Mouse (Mus musculus) left cerebral cortex, postnatal 4 days (tissue): ENCODE measurements at regions not wholly inside any gene's neighbourhood (a gene's known extent, or its start where the extent isn't known, plus 50 kb on each side); places are given as distances from the start of the nearest gene placed in this dataset.

Experiments used
- DNase-seq: peaks from one replicate; pipeline ENCODE4 v3.0.0-alpha.2; 2022
- intact Hi-C: fragments of 180-260 bp; cut with DNase I; formaldehyde crosslinking; loops from one replicate; pipeline ENCODE4 v1.15.1; 2025

- no peak for DNase-seq
- intact Hi-C loops: no loop called here
Measured at GRCm38 (mm10) chr10:117556027-117556789, 73.1 kb upstream of the Cpm start.

GRCm38 (mm10) chr10:117555542-117555941, 73.8 kb upstream of the Cpm start:
- DNase-seq: no peak
- intact Hi-C loops: no loop called here

- intact Hi-C loops: no loop called here
- DNase-seq: no peak
Measured at GRCm38 (mm10) chr10:117555044-117555443, 74.3 kb upstream of the Cpm start.

GRCm38 (mm10) chr10:117554533-117554932, 74.8 kb upstream of the Cpm start:
- intact Hi-C loops: no loop called here
- no peak for DNase-seq

- DNase-seq: no peak
- intact Hi-C loops: no loop called here
Measured at GRCm38 (mm10) chr10:117553211-117554186, 75.8 kb upstream of the Cpm start.

DNA sequence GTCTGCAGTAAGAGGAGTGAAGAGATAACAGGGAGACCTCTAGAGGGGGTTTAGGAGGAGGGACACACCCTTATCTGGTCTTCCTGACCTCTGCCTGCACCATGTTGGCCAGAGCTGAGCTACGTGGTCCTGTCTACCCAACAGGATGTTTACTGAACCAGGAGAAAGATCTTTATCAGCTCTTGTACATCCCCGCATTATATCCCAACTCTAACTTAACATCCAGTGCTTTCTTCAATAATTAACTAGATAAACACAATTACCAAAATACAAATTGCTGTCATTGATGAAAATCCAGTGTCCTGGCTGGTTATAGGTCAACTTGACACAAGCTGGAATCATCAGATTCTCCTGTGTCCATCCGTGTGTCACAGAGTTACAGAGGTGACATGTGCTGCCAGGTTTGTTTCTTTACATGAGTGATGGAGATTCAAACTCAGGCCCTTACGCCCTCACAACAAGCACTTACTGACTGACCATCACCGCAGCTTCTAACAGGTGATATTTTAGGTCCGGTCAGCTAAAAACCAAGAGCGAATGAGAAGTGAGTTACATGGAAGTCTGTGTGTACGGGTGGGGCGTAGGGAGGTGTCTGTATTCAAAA, 77.1 kb upstream of the Cpm start:
- intact Hi-C loops: no loop called here
- DNase-seq: no peak

GRCm38 (mm10) chr10:117551234-117552048, 77.9 kb upstream of the Cpm start:
- no peak for DNase-seq
- intact Hi-C loops: no loop called here

- intact Hi-C loops: no loop called here
- DNase-seq: no peak
Measured at GRCm38 (mm10) chr10:117549854-117550605, 79.3 kb upstream of the Cpm start.

DNA sequence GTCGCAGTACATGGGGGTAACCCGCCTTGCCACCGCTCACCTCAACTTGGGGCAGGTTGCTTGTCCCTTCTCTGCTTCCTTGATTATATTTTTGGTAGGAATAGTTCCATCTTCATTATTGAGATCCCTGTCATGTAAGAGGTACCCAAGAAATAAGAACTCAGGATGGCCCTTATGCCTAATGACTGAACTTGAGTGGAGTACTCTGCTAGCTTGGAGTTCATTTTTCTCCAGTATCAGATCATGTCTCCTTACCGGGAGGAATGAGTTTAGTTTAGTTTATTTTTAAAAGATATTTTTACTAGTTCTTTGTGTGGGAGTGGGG, 79.8 kb upstream of the Cpm start:
- no peak for DNase-seq
- intact Hi-C loops: no loop called here

DNA sequence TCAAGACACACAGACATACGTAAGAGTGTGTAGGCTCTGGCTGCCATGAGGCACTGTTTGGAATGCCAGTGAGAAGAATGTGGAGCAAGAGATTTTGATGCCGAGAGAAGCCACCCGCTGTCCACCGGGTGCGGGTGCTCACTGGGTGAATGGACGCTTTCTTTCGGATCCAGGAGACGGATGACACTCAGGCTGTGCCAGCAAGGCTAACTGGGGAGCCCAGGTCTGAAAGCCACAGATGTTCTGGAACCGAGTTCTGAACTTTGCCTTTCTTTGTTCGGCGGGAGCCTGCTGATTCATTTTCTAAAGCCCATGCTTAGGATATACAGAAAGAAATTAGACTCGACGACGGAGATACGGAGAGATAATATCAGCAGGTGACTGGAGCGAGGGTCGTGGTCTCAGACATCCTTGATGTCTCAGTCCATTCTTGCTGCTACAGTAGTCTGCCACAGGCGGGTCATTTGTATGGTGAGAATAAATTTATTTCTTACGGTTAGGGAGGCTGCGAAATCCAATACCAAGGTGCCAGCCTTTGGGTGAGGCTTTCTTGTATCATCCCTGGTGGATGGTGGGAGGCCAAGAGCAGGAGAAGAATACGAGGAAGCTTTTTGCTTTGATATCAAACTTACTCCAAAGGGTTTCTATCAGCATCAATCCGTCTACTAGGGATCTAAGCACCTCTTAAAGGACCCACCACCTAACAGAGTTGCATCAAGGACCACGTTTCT, 80.4 kb upstream of the Cpm start:
- intact Hi-C loops: no loop called here
- no peak for DNase-seq

DNA sequence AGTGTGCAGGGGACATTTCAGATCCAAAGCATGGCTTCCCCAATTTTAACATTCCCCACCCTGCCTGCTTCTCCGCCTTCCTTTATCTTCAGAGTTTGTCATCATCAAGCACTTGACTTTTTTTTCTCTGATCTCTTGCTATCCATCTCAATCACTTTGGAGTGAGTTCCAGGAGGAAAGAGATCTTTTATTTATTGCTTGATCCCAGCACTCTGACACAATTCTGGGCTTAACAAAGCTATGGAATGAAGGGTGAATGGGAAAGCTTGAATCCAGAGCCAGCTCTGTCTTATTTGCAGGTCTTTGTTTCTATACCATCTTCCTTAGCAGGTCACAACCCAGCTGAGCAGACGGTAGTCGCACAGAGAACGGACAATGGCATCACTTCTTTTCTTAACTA, 81.0 kb upstream of the Cpm start:
- intact Hi-C loops: no loop called here
- no peak for DNase-seq

DNA sequence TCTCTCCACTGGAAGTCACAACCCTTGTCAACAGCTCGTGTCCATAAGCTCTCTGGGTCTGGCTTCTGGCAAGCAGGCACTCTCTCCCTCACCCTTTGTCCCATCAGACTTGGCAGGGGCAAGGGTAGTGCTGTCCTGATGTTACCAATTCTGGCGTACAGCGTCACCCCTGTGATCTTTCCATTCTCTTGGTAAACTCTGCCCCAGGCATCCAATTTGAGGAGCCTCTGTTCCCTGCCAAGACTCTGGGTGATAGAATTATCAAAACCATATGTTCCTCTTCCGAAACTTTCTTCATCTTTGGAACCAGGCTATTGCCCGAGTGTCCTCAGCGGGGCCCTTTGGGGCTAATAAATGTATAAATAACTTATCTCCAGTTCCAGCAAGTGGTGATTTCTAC, 82.0 kb upstream of the Cpm start:
- DNase-seq: no peak
- intact Hi-C loops: no loop called here

- DNase-seq: no peak
- intact Hi-C loops: no loop called here
Measured at GRCm38 (mm10) chr10:117545842-117546631, 83.3 kb upstream of the Cpm start.

GRCm38 (mm10) chr10:117544680-117545546, 84.4 kb upstream of the Cpm start:
- no peak for DNase-seq
- intact Hi-C loops: no loop called here

- no peak for DNase-seq
- intact Hi-C loops: no loop called here
Measured at GRCm38 (mm10) chr10:117543995-117544679, 85.2 kb upstream of the Cpm start.

- DNase-seq: no peak
- intact Hi-C loops: no loop called here
Measured at GRCm38 (mm10) chr10:117543696-117543950, 85.7 kb upstream of the Cpm start.
